Mouse (Mus musculus) neutrophil, adult 65 days (primary cell): ENCODE data around the gene Gabbr2. TPM values are rescaled to one million over a fixed set of nuclear protein-coding genes. Genes with fewer than 3 reads are reported as not detected.

ENCODE experiments used
- total RNA-seq: library from RNA; stranded (reverse); gene quantifications from 2 replicates; pipeline ENCODE4 v1.2.4, GENCODE M21; 2023

The Gabbr2 gene
- total RNA-seq: not detected in 2 replicates

GRCm38 (mm10) chr4:46991016-46991958 lies at the start of gene Gabbr2:
Gene Gabbr2, minus strand, starts transcription at chr4:46991873.

GRCm38 (mm10) chr4:46650086-46650753 lies 341.5 kb downstream of the Gabbr2 start, which contains the start of gene Tbc1d2:
Gene Tbc1d2, minus strand, starts transcription at chr4:46650209.

Other genes starting within 250 kb of the Gabbr2 start
- 0.48 and 0.57 TPM in 2 replicates for gene Anks6, start 65.6 kb upstream of the Gabbr2 start, total RNA-seq
- 0.43 and 0.73 TPM in 2 replicates for gene Galnt12, start 100.0 kb upstream of the Gabbr2 start, total RNA-seq
- gene Col15a1, start 216.3 kb upstream of the Gabbr2 start, total RNA-seq: 0.16 and 0.38 TPM in 2 replicates